Mouse (Mus musculus): Measurements from ENCODE around the gene Tigit.

Tigit gene

GRCm38 (mm10) chr16:43663978-43664579 lies at the start of gene Tigit:
Gene Tigit, minus strand, starts transcription at chr16:43664146.
- no peak for DNase-seq (ENCODE audit: low spot score in 2 of 2)

- DNase-seq (ENCODE audit: low spot score in 2 of 2), result no peak
Measured at GRCm38 (mm10) chr16:43711361-43711760, 47.4 kb upstream of the Tigit start.

GRCm38 (mm10) chr16:43710651-43711050 lies 46.7 kb upstream of the Tigit start:
- DNase-seq (ENCODE audit: low spot score in 2 of 2), result no peak

- no peak for DNase-seq (ENCODE audit: low spot score in 2 of 2)
Measured at GRCm38 (mm10) chr16:43710134-43710475, 46.2 kb upstream of the Tigit start.

GRCm38 (mm10) chr16:43709432-43710133 lies 45.6 kb upstream of the Tigit start:
- DNase-seq (ENCODE audit: low spot score in 2 of 2), result no peak

GRCm38 (mm10) chr16:43709062-43709413 lies 45.1 kb upstream of the Tigit start:
- no peak for DNase-seq (ENCODE audit: low spot score in 2 of 2)

GRCm38 (mm10) chr16:43708335-43709061 lies 44.6 kb upstream of the Tigit start:
- DNase-seq (ENCODE audit: low spot score in 2 of 2), result no peak

GRCm38 (mm10) chr16:43701765-43702504 lies 38.0 kb upstream of the Tigit start:
- no peak for DNase-seq (ENCODE audit: low spot score in 2 of 2)

GRCm38 (mm10) chr16:43700575-43700974 lies 36.6 kb upstream of the Tigit start:
- DNase-seq (ENCODE audit: low spot score in 2 of 2), result no peak

GRCm38 (mm10) chr16:43698735-43699649 lies 35.0 kb upstream of the Tigit start:
- peak in 1 of 2 experiments; percentile 45 for DNase-seq (ENCODE audit: low spot score in 2 of 2)

- DNase-seq (ENCODE audit: low spot score in 2 of 2), result no peak
Measured at GRCm38 (mm10) chr16:43697772-43698171, 33.8 kb upstream of the Tigit start.

- DNase-seq (ENCODE audit: low spot score in 2 of 2), result no peak
Measured at GRCm38 (mm10) chr16:43695852-43696251, 31.9 kb upstream of the Tigit start.

GRCm38 (mm10) chr16:43694104-43694503 lies 30.2 kb upstream of the Tigit start:
- no peak for DNase-seq (ENCODE audit: low spot score in 2 of 2)

- DNase-seq (ENCODE audit: low spot score in 2 of 2), result no peak
Measured at GRCm38 (mm10) chr16:43692611-43693010, 28.7 kb upstream of the Tigit start.

- DNase-seq (ENCODE audit: low spot score in 2 of 2), result no peak
Measured at GRCm38 (mm10) chr16:43691741-43692140, 27.8 kb upstream of the Tigit start.

GRCm38 (mm10) chr16:43690912-43691311 lies 27.0 kb upstream of the Tigit start:
- DNase-seq (ENCODE audit: low spot score in 2 of 2), result no peak

GRCm38 (mm10) chr16:43690211-43690690 lies 26.3 kb upstream of the Tigit start:
- DNase-seq (ENCODE audit: low spot score in 2 of 2), result no peak

- no peak for DNase-seq (ENCODE audit: low spot score in 2 of 2)
Measured at GRCm38 (mm10) chr16:43687968-43688367, 24.0 kb upstream of the Tigit start.

- no peak for DNase-seq (ENCODE audit: low spot score in 2 of 2)
Measured at GRCm38 (mm10) chr16:43674400-43674799, 10.5 kb upstream of the Tigit start.

- DNase-seq (ENCODE audit: low spot score in 2 of 2), result no peak
Measured at GRCm38 (mm10) chr16:43672697-43673096, 8.8 kb upstream of the Tigit start.

GRCm38 (mm10) chr16:43671972-43672371 lies 8.0 kb upstream of the Tigit start:
- DNase-seq (ENCODE audit: low spot score in 2 of 2), result no peak
